Mouse (Mus musculus): ENCODE measurements around the gene Gpbp1.

Gene Gpbp1

DNA sequence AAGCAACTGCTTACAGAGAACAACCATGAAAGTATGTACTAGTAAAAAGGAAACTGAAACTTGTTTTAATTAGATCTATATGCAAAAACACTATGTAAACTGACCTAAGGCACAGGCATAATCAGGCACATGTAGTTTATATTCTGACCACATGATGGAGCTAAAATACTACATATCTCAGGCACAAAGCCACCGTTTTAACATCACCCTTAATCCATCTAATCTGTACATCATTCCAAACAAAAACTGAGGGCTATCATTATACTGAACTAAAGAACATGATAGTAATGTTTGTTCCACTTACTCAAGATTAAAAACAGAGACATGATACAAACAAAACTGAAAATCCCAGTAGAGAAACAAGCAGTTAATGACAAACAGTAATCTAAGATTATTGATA, 28.5 kb downstream of the Gpbp1 start:
- no peak for DNase-seq

DNA sequence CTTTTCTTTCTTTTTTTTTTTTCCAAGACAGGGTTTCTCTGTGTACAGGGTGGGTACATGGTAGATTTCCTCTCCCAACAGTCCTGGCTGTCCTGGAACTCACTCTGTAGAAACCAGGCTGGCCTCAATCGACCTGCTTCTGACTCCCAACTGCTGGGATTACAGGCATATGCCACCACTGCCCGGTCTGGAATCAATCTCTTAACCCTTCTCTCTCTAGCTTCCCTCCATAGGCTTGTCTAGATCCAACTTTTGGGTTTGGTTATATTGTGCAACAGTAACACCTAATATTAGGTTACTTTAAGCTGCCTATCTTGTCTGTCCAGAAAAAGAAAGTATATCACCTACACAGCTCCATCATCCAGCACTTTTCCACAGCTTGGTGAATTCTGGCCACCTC, 33.1 kb downstream of the Gpbp1 start:
- no peak for DNase-seq

GRCm38 (mm10) chr13:111444325-111444724, 45.6 kb downstream of the Gpbp1 start:
- no peak for DNase-seq

DNA sequence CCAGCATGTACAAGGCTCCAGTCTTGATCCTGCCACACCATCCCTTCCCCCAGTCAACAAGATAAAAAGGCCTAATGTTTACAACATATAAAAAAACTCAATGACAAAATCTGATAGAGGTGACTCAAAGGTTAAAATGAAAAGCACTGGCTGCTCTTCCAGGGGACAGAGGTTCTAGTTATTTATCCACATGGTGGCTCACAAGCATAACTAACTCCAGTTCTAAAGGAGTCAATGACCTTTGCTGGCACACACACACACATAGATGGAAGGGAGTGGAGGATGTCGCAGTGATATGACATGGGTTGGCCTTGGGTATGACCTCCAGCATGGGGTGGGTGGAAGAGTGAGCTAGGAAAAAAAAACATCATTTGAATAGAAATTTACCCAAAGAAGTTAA, 58.7 kb downstream of the Gpbp1 start:
- DNase-seq = no peak

GRCm38 (mm10) chr13:111421330-111421729, 68.6 kb downstream of the Gpbp1 start:
- DNase-seq = no peak

DNA sequence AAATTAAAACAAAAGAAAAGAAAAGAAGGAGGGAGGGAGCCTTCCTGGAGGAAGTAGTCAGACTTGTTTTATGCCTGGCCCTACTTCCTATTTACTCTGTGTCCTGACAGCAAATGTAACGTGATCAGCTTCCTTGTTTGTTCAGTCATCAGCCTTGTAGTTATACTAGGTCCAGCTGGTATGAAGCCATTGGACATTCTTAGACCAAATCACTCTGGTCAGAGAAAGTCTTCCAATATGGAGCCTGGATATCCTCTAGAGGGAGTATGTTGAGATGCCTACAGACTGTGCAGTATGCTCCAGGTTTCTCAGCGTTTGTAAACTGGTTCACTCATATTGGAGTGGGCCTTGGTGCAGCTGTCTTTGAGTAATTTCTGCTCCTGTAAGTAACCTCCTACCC, 71.8 kb downstream of the Gpbp1 start:
- no peak for DNase-seq

DNA sequence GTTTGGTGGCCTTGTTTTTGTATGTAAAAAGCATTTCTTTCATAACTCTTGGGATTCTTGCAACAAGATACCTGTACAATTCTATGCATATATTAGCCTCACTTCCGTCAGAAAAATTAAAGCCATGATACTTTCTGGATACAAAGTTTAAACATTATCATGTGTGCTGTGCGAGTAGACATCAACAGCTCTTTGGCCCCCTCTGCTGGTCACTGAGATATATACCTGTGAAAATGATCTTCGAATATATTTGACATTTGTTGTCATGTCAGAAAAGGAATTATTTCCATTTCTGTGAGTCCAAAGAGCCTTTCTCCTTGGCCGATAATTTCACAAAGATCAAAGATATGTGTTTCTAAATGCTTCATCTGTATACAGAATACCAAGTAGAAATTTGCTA, 76.8 kb downstream of the Gpbp1 start:
- DNase-seq = peak; percentile 58 to 74

DNA sequence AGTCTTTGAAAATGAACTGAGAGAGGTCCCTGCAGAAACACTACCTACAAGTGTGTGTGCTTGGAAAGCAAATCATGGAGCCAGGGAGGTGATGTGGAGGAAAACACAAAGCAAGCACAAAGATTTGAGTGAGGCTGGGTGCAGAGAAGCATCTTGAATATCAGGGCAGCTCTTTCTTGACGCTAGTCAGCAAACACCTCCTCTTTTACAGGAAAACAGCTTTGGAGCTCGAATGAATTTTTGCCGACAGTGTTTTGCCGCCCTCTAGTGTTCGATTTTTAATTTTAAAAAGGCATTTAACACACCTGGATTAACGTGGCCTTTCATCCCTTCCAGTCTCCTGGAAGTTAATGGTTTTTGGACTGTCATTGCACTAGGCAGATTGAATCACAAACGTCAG, 79.1 kb downstream of the Gpbp1 start:
- peak; percentile 11 to 45 for DNase-seq

DNA sequence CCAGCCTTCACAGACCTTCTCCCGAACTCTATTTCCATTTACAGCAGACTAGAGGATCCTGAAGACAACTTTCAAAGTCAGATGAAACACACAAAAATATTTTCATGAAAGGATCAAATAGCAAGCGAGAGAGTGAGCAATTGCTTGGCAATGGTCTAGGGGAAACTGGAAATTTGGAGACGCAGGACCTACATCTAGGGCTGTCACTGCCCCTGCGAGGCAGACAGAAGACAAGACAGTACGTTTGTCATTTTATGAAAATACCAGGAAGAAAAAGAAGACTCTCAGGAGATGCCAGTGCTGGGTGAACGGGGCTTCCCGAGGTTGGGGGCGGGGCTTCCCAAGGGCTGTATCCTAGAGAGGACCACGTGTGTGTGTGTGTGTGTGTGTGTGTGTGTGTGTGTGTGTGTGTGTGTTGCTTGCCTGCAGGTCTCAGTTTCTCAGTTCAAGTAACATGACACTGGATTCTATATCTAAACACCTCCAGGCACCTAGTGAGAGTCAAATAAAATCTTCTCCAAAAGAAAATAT, 83.0 kb downstream of the Gpbp1 start:
- no peak for DNase-seq

- DNase-seq = no peak
Observed at GRCm38 (mm10) chr13:111405956-111406355, 84.0 kb downstream of the Gpbp1 start.

- DNase-seq = no peak
Observed at GRCm38 (mm10) chr13:111397600-111398151, 92.2 kb downstream of the Gpbp1 start.

DNA sequence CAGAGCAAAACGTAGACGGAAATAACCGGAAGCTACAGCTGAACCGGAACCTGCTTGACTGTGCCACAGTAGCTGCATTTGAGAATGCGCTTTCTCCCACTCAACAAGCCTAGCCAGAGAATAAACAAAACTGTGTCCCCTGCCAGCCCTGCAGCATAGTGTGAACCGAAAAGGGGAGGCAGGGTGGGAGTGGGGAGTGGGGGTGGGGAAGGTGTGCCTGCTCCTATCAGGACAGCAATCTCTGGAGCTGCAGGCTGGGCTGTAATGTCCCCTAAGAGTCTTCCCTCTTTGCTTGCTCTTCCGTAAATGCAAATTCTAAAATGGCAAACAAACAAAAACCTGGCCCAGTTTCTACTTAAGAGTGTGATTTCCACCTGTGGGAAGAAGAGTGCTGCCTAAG, 92.8 kb downstream of the Gpbp1 start:
- no peak for DNase-seq

DNA sequence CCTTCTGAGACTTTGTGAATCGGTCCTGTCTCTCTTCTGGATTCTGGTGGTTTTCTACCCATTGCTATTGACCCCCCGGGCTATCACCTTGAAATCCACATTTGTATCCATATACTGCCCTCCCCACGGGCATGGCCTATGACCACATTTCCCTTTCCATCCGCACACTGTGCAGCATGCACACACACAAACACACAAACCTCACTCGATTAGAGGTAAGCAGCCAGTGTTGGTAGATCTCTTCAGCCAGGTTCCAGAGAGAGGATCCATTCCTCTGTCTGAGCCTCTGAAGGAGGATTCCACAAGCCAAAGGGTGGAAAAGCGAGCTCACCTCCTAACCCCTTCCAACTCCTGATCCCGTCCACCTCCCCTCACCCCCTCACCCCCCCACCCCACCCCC, 94.4 kb downstream of the Gpbp1 start:
- DNase-seq = no peak

DNA sequence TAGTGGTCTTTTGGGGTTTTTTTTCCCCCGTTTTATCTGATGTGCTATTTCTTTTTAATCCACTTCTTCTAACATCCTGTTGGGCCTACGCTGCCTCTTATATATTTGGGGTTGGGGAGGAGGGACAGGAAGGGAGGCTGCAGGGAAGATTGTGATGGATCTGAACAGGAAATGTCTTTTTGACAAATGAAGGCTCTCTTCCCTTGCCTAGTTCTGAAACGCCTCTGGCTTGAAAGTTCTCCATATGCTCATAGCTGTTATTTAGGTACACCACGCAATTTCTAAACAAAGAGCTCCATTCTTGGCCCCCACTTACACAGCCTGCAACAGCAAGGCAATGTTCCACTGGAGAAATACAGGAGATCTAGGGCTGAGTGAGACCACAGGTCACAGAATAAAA, 95.0 kb downstream of the Gpbp1 start:
- no peak for DNase-seq

DNA sequence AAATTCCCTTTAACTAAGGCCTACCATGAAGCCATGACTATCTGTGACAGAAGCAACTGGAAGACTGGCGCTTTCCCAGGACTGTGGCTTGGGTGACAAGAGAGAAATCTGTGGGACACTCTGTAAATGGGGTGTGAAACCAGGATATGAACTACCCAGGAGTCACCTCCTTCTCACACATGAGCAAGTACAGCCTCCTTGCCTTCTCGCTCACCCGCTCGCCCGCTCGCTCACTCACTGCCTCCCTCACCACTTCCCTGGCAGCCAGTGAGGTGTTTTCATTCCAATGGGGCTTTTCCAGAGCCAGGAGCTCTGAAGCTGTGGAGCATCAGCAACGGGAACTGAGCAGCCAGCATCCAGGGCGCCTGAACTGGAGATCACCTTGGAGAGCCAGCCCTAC, 95.6 kb downstream of the Gpbp1 start:
- DNase-seq = peak in 1 of 2 experiments; percentile 13

DNA sequence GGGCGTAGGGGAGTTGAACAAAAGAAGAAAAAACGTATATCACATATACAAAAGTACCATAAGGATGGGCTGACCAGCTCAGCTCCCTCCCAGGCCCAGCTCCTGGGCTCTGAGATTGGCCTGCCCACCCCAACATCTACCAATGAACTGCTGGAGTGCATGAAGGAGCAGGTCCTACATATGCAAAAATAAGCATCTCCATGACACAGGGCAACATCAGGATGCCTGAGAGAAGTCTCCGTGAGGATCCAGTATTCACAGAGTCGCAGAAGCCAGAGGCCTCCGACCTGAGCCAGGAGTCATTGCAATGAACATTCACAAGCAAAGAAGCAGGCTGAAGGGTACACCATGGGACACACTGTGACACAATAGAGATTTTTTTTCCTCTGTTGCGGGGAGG, 96.5 kb downstream of the Gpbp1 start:
- DNase-seq = no peak

DNA sequence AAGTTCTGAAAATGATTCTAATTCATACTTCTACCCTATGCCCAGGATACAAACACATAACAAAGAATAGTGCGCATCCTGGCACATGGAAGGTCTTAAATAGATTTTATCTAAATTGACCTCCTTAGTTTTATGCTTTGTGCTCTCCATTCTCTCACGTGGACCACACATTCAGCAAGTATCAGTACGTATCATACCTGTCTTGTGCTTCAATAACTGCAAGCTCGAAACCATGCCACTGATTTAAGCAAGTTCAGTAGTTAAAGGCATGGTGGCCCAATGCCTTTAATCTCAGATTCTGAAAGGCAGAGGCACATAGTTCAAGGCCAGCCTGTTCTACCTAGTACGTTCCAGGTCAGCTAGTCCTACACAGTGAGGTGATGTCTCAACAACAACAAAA, 98.5 kb downstream of the Gpbp1 start:
- DNase-seq = no peak

DNA sequence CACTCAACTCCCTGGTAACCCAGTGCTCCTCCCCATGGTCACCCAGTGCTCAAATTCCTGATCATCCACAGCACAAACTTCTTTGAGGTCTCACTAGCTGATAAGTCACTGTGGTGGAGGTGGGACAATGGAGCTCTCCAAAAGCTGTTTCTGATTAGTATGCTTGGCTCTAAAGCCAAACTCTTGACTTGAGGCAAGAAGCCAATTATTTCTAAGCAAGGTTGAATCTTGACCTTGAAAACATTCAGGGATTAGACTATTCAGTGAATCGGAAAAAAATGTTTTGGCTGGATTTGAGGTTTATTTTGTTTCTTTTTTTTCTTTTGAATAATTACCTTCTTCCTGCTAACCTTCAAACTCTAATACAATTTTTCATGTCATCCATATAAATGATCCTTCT, 98.9 kb downstream of the Gpbp1 start:
- DNase-seq = no peak

DNA sequence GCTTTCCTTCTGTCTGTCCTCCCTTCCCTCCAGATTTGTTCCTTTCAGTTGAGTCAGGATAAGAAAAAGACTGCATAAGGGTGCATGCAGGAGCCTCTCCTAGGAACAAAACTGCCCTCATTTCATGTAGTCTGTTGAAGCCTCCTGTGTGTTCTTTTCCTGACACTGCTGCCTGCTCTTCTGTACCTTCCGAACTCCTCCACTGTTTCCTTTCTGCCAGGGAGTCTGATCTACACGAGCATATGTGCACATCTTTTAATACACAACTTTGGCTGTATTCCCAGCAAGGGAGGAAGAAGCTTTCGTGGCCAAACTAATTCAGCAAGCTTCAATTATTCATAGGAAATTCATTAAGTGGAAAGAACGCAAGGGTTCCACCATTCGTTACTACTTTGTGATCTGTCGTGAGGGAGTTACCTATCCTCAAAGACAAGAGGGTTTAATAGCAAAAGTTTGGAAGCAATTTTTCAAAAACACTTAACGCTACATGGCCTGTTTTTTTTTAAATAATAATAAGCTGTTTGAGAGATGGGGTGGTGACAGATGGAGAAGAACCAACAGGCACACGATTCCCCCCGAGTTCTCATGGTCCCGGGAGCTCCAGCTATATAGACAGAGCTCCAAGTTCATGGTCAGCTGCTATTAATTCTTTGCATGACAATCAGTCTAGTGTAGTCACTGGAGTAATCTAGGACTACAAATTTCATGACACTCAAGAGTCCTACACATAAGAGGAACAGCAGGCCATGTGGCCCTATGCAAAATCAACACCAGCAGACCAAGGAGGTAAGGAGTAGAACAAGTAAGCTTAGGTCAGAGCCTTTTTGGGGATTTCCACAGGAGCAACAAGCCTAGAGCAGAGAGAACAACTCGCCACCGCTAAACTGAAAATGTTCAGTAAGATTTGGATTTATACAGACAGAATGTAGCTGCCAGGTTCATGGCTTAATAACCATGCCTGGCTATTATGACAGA, 105.6 kb downstream of the Gpbp1 start:
- DNase-seq = peak in 1 of 2 experiments; percentile 13
